Mouse (Mus musculus) cerebellum, postnatal 4 days (tissue): Measurements from ENCODE around the gene Tmem198b.
"Not testable (repeated sequence)": the region's sequence is repeated elsewhere in the genome, so short reads cannot be mapped to it uniquely, and the experiment has no call there.

Source experiments
- DNase-seq, 2 experiments: peaks; one replicate each; pipeline ENCODE4 v3.0.0; 2022; ENCODE audit warnings: low spot score in 2 of 2, mixed read lengths in 1 of 2

The Tmem198b gene

DNA sequence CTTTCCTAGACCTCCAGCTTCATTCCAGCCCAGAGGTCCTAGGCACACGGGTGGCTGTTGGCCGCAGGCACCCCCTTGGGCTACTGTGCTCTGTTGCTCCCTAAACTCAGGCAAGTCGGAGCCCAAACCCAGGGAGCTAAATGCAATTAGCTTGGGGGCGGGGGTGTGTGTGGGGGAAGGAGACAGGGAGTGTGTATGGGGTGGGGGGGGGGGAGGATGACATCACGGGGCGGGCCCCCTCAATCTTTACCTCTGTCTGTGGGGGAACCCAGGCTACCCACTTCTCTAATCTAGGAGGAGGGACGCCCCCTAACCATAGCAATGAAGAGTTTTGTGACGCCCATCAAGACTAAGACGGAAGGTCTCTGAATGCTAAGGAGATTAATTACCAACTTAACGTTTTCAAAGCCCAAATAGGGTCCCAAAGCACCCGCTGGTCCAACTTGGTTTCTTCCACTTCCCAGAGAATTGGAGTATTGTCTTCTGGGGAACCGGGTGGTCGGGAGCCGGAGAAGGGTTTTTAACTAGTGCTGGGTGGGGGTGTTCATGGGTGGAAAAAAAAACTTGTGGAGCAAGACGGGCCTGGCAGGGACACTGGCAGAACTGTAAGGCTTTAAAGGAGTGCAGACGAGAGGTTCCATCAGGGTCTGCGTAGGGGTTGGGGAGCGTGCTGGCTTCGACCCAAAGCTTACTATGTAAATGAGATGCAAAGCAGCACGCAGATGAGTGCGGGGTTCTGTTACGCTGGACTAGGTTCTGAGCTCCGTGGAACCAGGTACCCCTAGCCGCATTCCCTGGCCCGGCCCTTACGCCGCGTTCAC lies at the start of gene Tmem198b:
Gene Tmem198b (minus strand): TSS at position 100 of the 821 bp plus-strand sequence.
- DNase-seq, result peak in 1 of 2 experiments; percentile 61

DNA sequence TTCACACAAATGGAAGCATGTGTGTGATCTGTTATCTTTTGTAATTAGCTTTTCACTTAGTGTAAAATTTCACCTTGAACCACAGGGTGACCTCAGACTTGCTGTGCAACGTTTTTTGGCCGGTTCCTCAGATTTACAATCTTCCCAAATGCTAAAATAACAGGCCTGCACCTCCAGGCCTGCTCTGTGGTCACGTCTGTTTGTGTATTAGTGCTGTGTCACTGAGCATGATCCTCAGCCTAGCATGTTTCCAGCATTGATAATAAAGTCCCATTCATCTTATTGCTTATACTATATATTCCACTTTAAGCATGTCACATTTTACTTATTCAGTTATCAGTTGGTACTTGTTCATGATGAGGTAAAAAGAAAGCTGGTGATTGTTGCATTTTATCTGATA lies 46.2 kb upstream of the Tmem198b start:
- no peak for DNase-seq

DNA sequence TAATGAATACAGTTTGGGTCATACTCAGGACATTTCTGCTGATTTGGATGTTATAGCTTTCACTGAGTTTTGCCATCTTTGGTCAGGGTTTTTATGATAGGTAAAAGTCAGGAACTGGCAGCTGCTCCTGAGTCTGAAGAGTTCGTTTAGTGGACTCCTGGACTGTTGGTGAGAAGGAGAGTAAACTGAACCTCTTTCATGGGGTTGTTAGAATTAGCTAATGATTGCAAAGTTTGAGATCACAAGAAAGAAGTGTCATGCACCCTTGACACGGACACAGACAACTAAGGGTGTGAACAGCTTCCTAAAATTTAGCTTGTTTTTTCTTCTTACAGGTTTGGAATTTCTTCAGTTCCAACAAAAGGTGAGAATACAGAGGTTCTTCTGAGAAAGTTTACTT lies 44.3 kb upstream of the Tmem198b start:
- no peak for DNase-seq

DNA sequence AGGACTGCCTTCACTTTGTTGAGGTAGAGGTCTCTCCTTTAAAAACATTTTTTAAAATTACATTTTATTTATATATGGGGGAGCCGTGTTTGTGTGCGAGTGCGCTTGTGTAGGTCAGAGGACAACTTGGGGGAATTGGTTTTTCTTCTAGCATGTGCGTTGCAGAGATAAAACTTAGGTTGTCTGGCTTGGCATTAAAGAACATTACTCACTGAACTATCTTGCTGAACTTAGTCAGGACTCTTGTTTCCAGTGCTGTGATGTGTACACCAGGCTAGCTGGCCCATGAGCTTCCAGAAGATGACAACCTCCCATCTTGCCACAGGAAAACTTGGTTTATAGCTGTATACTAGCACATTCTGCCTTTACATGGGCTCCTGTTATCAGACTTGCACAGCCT lies 42.5 kb upstream of the Tmem198b start:
- DNase-seq, result no peak

DNA sequence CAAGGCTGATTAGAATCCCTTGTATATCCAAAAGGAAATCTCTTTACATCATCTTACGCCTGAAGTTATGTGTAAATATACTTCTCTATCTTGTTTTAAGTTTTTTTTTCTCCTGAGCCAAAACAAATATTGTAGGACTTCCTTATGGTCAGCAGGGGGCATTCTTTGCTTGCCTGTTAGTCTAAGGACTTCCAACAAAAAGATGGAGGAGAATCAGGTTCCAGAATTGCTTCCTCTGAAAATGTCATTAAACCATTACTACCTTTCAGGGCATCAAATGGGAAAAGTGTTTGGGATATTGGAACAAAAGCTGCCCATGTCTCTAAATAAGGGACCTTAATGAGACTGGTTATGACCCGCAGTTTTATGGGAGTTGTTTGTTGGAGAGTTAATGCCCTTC lies 41.3 kb upstream of the Tmem198b start:
- no peak for DNase-seq

DNA sequence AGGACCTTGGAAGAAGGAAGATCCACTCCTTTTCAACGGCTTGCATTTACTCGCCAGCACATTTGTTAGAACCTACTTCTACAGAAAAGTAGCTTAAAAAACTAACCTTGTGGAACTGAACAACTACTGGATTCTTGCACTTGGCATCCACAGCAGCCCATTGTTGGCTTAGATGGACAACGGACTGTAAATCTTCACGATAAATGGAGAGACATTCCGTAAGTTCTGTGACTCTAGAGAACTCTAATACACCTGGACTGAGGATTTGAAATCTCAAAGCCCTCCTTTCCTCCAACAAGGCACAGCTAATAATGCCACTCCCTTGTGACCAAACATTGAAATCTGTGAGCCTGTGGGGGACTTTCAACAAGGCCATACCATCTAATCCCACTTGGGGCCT lies 39.1 kb upstream of the Tmem198b start:
- DNase-seq, result no peak

DNA sequence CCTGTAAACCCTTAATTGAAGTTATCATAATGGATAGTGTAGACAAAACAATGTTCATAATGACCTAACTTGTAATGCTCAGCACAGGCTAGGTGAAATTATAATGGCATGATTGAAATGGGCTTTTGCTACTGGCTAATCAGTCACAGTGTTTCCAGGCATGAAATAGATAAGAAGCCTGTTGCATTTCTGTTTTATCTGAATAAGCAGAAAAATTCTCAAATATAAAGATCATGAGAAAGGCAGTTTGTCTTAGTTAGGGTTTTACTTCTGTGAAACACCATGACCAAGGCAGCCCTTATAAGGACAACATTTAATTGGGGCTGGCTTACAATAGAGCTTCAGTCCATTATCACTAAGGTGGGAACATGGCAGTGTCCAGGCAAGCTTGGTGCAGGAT lies 36.4 kb upstream of the Tmem198b start:
- DNase-seq, result no peak

DNA sequence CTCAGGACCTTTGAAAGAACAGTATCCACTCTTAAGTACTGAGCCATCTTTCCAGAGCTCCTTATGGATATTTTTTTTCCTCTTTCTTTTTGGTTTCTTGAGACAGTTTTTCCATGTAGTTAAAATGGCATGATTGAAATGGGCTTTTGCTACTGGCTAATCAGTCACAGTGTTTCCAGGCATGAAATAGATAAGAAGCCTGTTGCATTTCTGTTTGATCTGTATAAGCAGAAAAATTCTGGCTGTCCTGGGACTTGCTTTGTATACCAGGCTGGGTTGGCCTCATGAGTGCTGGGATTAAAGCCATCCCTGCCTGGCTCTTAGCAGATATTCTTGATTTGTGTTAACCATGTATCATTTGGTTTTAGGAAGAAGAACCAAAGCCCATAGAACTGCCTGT lies 35.3 kb upstream of the Tmem198b start:
- no peak for DNase-seq

DNA sequence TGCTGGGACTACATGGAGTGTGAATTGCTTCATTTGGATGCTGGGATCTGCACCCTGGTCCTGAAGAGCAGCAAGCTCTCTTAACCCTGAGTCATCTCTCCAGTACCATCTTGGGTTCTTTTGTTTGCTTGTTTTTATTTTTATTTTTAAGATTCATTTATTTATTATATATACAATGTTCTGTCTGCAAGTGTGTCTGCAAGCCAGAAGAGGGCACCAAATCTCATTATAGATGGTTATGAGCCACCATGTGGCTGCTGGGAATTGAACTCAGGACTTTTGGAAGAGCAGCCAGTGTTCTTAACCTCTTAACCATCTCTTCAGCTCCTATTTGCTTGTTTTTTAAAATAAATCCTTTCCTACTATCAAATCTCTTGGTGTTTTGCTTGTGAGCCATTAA lies 33.2 kb upstream of the Tmem198b start:
- no peak for DNase-seq

DNA sequence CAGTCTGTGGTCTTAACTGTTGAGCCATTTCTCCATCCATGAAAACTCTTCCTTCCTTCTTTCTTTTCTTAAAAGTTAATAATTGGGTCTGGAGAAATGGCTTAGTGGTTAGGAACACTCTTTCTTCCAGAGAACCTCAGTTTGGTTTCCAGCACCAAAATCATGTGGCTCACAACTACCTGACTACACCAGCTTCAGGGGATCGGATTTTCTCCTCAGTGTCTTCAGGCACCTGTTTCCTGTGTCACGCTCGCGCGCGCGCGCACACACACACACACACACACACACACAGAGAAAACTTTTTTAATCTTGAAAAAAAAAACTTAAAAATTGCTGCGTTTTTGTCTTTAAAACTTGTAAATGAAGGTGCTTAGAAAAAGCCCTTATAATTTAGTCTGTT lies 19.7 kb upstream of the Tmem198b start:
- no peak for DNase-seq

DNA sequence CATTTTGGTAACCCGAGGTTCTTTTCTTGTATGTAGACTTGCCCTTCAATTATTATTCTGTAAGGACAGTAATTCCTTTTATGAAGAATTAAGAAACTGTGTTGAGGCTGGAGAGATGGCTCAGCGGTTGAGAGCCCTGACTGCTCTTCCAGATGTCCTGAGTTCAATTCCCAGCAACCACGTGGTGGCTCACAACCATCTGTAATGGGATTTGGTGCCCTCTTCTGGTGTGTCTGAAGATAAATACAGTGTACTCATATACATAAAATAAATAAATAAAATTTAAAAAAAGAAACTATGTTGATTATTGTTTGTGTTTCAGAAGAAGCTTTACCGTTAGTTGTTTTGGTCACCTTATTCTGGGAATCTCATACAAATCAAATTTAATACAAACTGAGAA lies 18.9 kb upstream of the Tmem198b start:
- not testable (repeated sequence) for DNase-seq

DNA sequence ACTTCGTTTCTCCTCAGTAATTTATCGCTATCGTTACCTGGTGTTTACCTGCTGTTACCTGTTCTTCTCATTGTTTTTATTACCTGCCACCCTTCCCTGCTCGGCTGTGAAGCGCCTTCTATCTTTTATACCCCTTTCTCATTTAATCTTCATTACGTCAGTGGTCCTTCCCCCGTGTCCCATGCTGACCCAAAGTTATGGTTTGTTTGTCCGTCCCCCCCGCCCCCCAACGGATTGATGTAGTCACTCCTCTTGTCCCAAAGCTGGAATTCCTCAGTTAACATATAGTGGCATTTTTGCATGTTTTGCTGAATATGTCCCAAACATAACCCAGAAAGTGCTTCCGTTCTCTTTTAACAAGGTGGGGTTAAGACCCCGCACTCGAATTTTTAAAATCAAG lies 18.0 kb upstream of the Tmem198b start:
- no peak for DNase-seq

DNA sequence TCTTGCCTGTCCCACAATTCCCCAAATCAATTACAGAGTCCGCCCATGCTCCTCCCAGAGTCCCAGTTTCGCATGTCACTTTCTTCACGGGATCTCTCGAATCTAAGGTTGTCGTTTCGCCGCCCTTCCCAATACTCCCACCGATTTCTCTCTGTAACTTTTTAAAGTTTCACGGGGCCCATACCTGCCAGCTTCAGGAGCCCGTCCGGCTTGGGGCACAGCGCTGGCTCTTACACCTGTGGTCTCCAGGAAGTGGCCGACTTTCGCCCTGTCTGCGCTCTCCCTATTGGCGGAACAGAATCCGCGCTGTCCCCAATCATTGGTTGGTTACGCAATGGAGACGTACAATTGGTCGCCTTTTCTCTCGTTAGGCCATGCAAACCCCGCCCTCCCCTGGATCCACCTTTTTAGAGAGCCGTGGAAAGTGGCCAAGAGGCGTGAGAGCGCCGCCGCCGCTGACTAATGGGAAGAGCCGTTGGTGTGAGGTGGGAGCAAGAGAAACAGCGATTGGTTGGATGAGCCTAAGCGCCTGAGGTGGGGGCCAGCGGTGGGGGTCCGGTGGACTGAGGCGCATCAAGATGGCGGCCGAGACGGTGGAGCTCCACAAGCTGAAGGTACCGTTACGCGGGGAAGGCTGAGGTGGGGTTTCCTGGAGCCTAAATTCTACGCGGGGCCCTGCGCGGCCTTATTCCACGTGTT lies 17.3 kb upstream of the Tmem198b start, which contains the start of gene Ormdl2:
Gene Ormdl2 (minus strand): TSS at position 288 of the 699 bp plus-strand sequence.
- peak; percentile 99 for DNase-seq

DNA sequence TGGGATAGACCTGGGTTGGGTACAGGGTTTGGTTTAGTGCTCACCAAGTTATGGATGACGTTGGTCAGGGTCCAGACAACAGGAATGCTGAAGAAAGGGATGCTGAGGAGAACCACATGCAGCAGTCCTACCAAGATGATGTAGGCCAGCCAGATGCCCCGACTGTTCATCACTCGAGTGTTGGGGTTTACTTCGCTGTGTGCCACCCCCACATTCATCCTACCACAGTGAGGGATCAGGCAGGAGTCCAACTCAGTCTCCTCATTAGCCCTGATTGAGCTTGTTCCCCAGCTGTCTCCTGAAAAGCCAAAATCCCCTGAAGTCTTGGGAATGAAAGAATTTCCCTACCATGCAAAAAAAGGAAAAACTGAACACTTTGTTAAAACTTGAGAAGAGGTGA lies 16.0 kb upstream of the Tmem198b start:
- DNase-seq, result no peak

DNA sequence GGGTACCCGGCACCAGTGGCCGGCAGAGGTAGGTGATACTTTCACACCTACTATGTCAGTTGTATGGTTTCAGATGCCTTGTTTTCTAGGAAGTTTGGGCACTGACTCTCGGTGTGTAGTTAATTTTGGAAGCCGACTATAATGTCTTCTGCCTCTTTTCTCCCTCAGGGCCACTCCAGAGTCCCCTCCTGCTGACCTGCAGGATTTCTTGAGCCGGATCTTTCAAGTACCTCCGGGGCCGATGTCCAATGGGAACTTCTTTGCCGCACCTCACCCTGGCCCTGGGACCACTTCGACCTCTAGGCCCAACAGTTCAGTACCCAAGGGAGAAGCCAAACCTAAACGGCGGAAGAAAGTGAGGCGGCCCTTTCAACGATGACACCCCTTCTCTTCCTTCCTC lies 12.9 kb upstream of the Tmem198b start, which contains the start of gene Sarnp:
Gene Sarnp (plus strand): TSS at position 301 of the 400 bp plus-strand sequence.
- DNase-seq, result no peak

DNA sequence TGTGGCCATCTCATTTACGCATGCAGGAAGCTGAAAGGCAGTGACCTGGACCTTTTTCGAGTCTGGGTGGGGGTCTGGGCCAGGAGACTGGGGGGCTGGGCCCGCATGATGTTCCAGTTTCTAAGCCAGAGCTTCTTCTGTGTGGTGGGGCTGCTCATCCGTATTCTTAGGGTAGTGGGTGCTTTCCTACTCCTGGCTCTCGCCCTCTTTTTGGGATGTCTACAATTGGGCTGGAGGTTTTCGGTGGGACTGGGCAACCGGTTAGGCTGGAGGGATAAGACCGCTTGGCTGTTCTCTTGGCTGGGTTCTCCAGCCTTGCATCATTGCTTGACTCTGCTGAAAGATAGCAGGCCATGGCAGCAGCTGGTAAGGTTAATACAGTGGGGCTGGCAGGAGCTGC lies 2.8 kb upstream of the Tmem198b start:
- DNase-seq, result no peak

DNA sequence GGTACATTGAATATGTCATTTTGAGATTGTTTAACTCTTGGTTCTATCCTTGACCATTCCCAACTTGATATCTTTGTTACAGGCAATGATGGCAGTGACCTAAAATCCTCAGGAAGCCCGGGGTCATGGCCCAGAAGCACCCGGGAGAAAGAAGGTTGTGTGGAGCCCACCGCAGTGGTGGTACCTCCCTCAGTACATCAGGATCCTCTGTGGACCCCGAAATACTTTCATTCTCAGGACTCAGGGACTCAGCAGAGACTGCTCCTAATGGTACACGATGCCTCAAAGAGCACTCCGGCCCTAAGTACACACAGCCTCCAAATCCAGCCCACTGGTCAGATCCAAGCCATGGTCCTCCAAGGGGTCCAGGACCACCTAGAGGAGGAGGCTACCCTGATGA lies 1.9 kb upstream of the Tmem198b start:
- DNase-seq, result no peak

DNA sequence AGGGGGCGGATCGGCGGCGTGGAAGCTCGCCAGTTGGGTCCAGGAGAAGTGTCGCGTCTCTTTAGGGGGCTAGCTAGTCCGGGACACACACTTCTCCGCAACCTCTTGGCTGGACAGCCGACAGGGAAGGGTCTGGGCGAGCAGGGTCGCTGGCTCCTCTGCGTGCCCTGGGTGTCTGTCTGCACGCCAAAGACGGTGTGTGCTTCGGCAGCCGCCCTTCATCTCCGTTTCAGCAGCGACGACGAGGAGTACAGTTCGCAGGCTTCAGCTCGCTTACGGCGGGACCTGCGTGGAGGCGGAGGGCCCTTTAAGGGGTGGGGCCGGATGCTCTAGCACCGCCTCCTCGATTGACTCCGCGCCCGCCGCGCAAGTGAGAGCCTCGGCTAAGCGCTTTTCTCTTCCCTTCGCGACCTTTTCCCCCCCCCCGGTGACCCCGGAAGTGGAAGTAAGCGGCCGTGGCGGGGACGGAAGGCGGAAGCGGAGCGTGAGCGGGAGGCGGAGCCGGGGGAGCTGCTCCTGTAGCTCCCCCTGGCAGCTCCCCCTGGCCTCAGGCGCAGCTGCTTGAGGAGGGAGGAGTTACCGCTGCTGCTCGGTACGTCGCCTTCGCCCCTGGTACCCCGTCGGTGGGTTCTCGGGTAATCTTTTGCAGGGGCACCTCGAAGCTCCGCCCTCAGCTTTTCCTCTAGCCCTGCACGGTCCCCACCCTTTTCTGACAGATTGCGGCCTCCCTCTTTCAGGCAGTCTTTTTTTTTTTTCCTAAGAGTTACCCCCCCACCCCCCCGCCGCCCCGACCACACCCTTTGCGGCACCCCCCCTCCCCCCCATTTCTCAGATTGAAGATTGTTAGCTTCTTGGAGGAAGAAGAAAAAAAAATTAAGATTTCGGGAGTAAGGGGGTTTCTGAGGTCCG lies 1.2 kb upstream of the Tmem198b start:
- peak; percentile 86 to 94 for DNase-seq

DNA sequence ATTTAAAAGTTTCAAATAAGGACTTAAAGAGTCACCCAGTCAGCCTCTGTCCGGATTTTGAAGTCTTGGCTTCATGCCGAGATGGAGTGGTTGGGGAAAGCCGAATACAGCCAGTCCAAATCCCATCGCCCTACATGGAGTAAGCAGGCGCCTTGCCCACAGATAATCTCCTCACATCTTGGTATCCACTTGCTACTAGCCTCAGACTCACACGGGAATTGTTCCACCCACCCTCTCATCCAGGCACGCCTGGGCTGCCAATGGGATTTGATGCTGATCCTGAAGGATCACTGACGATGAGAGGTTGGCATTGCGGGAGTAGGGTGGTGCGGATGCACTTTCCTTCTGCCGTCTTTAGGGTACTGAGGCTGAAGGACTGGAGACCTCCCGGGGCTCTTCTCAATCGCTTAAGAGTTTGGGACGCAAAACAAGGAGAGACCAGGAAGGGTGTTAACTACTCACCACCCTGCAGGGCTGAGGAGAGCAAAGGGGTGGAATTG lies 349 bp downstream of the Tmem198b start, which contains the start of gene Dnajc14:
Gene Dnajc14 (plus strand): TSS at position 292 of the 500 bp plus-strand sequence.
- peak in 1 of 2 experiments; percentile 57 for DNase-seq

DNA sequence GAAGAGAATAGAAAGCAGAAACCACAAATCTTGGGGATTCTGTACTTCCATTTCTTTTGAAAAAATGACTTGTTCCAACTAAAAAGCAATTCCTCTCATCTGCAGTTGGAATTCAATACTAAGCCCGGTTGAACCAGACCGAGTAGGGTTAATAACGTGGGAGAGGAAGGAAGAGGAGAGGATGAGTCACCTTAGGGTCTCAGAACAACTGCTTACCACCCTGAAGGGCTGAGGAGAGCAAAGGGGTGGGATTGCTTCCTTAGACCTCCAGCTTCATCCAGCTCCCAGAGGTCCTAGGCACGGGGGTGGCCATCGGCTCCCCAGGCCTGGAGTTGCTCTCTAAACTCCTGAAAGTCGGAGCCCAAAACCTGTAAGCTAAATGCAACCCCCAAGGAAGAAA lies 809 bp downstream of the Tmem198b start:
- DNase-seq, result peak in 1 of 2 experiments; percentile 8

DNA sequence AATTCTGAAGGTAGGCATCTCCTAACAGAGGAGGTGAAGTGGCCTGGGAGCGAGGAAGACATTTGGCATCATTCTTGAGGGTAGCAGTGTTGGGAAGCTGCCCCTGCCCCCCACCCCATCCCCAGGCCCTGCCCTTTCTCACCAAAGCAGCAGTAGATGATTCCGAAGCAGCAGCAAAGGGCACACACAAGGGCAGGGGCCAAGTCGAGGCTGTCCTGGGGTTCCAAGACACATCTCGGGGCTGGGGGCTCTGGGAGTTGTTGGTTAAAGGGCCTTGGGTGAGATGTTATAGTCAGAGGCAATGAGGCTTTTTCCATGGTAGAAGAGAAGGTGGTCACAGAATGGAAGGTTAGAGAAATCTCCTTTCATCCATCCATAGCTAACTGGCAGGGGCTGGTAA lies 1.2 kb downstream of the Tmem198b start:
- DNase-seq, result no peak
